Mouse (Mus musculus) gastrocnemius, postnatal 14 days (tissue): ENCODE measurements around the gene Pik3c2g. TPM values are rescaled to one million over a fixed set of nuclear protein-coding genes. Genes with fewer than 3 reads are reported as not detected.
"Not testable (repeated sequence)": the region's sequence is repeated elsewhere in the genome, so short reads cannot be mapped to it uniquely, and the experiment has no call there.

Experiments
- DNase-seq: peaks from one replicate; pipeline ENCODE4 v3.0.0; 2021; ENCODE audit warnings: mixed read lengths
- intact Hi-C: fragments of 180-260 bp; cut with DNase I; formaldehyde crosslinking; loops from one replicate; pipeline ENCODE4 v1.15.1; 2025; ENCODE audit warnings: low total_unique reads
- total RNA-seq, 2 experiments: library from RNA; stranded (reverse); gene quantifications; 2 replicates each; pipeline ENCODE4 v1.2.3; 2021

The Pik3c2g gene
- total RNA-seq, 2 experiments from 2014 or later: 0.07 TPM; not detected in 1

- intact Hi-C loops: no loop called here
- DNase-seq: no peak
Measured at GRCm38 (mm10) chr6:139887175-139887574, 300.2 kb downstream of the Pik3c2g start.

DNA sequence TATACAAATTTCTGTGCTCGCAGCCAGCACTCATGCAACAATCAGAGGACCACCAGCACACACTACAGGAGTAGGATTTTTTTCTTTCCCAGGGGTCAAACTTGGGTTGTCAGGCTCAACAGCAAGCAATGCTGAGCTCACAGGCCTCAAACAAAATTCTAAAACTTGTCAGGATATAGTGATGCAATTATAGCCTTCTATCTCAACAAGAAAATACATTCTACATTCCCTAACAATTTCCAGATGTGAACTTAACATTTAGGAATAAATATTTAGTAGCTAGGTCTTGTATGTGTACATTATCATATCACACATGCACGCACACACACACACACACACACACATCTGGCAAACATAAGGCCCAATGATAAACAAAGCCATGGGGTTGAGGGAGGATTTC lies 308.6 kb downstream of the Pik3c2g start:
- intact Hi-C loops: no loop called here
- no peak for DNase-seq

GRCm38 (mm10) chr6:139899630-139900151 lies 312.7 kb downstream of the Pik3c2g start:
- no peak for DNase-seq
- intact Hi-C loops: no loop called here

DNA sequence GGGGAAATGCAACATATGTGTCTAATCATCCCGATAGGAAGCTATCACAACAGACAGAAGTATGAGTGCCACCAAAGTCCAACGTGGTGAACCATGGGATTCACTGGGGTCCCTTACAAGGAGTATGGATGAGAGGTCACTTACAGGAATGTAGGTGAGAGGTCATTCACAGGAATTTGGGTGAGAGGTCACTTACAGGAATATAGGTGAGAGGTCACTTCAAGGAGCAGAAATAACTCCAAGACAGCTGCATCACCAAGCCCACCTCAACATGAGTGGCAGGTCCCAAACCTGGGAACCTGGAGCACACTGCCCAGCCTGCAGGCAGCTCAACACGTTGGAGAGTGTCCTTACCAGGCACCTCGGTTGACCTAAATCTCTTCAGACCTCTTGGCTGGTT lies 314.8 kb downstream of the Pik3c2g start:
- DNase-seq: no peak
- intact Hi-C loops: no loop called here

DNA sequence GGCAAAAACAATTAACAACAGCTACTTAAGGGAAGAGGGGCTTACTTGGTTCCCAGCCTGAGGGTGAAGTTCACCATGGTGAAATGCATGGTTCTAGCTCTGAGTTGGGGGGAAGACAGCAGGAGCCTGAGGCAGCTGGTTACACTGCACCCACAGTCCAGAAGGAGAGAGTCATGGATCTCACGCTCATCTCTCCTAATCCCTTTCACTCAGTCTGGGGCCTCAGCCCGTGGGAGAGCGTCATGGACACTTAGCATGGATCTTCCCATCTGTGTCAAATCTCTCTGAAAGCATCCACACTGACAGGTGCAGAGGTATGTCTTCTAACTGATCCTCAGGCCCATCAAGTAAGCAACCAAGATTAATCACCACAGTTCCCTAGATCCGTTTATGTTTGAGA lies 320.1 kb downstream of the Pik3c2g start:
- intact Hi-C loops: no loop called here
- no peak for DNase-seq

DNA sequence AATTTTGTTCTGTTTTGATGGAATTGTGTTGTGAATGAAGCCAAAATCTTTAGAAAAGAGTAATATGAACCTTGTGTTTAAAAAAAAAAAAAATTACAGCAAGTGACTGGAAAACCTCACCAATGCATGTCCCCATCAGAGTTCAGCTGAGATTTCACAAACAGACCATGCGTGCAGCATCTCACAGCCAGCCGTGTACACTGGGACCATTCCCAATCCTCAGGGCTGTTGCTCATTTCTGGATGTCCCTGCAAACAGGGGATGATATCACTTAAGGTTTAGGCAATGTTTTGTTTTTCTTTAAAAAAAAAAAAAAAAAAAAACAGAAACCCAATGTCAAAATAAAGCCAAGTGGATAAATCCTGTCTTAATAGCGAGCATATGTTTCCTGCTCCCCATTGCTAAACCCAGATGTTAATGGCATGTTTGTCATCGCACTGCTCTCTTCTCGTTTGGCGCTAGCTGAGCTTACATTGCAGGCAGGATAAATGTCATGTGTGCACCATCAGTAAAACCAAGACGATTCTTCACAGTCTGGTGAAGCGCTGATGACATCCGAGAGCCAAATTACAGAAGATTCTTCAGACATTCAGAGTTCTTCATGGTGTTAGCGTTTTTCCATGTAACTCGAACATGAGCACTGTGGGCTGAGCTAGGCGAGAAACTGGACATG lies 322.1 kb downstream of the Pik3c2g start:
- peak; percentile 61 for DNase-seq
- intact Hi-C loops: no loop called here

DNA sequence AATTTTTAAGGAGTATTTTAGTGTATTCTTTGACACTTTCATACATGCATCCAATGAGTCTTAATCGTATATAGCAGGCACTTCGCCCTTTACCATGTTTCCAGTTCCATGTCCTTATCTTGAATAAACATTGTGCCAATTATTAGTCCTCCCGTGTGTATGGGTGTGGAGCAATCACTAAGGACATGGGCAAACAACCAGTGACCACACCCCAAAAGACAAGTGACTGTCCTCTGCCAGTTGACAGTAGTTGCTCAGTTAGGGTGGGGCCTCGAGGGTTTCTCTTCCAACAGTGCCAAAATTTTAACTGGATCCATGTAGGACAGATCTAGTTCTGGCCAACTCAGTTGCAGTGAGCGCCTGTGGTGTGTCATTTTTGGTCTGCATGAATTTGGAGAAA lies 341.7 kb downstream of the Pik3c2g start:
- no peak for DNase-seq
- intact Hi-C loops: no loop called here

- DNase-seq: no peak
Measured at GRCm38 (mm10) chr6:139934861-139935260, 347.8 kb downstream of the Pik3c2g start.

DNA sequence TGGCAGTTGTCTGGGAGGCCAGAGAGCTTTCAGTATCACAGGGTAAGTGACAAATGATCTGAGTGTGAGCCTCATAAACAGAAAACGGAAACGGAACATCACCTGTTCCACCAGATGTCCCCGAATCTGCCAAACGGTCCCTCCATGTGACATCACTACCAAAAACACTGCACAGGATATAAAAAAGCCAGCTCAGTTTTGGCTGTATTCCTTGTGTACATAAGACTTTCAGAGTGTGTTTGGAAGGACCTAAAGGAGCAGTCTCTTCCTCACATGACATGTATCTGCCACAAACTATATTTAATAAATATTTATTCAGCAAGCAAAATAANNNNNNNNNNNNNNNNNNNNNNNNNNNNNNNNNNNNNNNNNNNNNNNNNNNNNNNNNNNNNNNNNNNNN lies 350.6 kb downstream of the Pik3c2g start:
- intact Hi-C loops, DNase-seq: not testable (repeated sequence)

More at GRCm38 (mm10) chr6:139934861-139935260, 347.8 kb downstream of the Pik3c2g start:
- intact Hi-C loops: no loop called here

- intact Hi-C loops: no loop called here
- DNase-seq: no peak
Measured at GRCm38 (mm10) chr6:139947106-139947879, 360.3 kb downstream of the Pik3c2g start.

GRCm38 (mm10) chr6:139953596-139953995 lies 366.6 kb downstream of the Pik3c2g start:
- DNase-seq: no peak
- intact Hi-C loops: no loop called here

DNA sequence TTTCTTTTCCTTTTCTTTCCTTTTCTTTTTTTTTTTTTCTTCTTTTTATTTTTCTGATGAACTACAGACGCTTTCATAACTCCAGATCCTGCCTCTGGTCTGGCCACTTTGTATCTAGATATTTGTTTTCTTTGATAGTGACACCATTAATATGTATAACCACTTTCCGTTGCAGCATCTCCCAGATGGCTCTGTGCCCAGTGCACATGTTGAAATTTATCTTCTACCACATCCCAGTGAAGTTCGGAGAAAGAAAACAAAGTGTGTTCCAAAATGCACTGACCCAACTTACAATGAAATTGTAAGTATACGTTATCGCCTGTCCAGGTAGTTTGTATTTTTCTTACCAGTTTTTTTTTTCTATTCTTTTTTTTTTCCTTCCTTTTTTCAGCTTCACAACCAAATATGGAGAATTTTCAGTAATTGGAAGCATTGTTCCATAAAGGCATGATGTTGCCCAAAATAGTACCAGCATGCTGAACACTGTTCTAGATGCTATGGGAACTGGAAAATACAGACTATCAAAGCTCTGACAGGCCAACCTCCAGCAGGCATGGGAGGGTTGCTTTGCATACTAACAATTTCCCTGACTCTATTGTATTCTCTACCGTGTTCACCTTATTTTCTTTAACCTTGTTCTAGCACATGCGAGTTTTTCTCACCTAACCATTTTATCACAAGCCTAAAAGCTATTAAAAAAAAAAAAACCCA lies 370.7 kb downstream of the Pik3c2g start:
- intact Hi-C loops: no loop called here
- no peak for DNase-seq

GRCm38 (mm10) chr6:139963775-139964174 lies 376.8 kb downstream of the Pik3c2g start:
- intact Hi-C loops: no loop called here
- peak; percentile 36 for DNase-seq

- intact Hi-C loops: no loop called here
- DNase-seq: no peak
Measured at GRCm38 (mm10) chr6:139964895-139965294, 377.9 kb downstream of the Pik3c2g start.

DNA sequence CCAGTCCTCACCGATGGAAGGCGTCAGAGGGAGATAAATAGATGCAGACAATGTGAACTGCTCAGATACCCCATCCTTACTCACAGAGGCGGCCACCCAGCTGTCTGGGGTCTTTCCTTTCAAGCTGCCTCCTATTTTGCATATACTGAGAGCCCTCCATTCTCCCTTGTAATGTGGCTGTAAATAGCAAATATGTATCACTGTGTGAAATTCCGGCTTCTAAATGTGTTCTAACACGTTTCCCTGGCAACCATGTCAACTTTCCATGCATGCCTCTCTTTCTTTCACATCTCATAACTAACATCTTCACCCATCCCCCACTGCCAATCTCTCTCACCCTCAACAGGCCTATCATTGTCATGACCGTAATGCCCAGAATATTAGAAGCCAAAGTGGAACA lies 379.7 kb downstream of the Pik3c2g start:
- intact Hi-C loops: no loop called here

DNA sequence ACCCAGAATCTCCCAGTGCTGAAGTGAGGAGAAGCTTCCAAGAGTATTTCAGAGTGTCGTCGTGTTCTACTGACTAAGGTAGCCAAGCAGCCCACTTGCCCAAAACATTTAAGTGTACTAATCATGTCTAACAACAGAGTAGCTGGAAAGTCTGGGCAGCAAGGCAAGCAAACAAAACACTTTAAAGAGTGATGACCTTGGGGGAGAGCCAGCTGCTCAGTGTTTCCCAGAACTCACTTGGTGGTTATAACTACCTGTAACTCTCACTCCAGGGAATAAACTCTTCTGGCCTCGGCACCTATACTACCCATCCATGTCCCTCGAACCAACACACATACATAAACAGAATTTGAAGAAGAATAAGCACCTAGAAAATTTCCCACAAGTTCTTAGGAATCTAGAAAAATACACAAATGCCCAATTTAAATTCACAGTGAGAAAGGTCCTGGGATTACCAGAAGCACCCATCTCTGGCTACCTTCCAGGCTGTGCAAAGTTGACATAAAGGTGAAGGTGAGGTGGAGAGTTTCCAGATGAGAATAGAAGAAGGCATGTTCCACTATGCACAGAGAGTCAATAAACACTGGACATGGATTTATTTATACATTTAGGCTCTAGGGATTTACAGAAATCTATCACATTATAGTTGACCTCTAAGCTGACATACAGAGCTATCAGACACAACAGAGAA lies 384.7 kb downstream of the Pik3c2g start:
- no peak for DNase-seq
- intact Hi-C loops: no loop called here

More for the DNA sequence above, 379.7 kb downstream of the Pik3c2g start:
- DNase-seq: no peak

DNA sequence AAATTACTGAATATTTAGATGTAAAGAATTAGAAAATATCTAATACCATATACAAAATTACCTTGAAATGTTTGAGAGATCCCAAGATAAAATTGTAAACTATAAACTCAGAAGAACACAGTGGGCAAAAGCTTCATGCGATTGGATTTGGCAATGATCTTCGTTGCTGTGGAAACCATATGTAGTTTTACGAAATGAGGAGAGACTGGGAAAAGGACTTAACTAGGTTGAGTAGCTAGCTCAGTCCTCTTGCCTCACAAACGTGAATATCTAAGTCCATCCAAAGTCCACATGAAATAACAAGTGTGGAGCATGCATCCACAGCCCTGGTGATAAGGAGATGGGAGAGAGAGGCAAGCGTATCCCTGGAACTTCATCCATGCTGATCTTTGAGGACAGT lies 387.6 kb downstream of the Pik3c2g start:
- intact Hi-C loops: no loop called here
- no peak for DNase-seq

DNA sequence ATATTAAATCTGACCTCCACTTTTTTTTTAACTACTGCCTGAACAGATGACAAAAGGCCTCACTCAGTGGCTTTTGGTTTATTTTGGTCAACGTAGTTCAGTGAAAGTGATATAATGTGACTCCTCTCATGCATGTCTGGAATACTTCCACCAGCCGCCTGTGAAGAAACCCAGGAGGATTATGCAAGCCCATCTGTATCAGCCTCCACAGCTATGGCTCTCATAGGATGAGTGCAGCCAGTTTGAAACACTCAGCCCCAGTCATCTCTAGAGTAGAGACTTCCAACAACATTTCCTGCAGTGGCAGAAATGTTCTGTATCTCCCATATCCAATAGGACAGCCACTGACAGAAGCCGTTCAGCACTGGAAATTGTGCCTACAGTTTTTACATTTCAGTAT lies 391.1 kb downstream of the Pik3c2g start:
- DNase-seq: no peak
- intact Hi-C loops: no loop called here

GRCm38 (mm10) chr6:139981061-139981460 lies 394.0 kb downstream of the Pik3c2g start:
- DNase-seq: no peak
- intact Hi-C loops: no loop called here

DNA sequence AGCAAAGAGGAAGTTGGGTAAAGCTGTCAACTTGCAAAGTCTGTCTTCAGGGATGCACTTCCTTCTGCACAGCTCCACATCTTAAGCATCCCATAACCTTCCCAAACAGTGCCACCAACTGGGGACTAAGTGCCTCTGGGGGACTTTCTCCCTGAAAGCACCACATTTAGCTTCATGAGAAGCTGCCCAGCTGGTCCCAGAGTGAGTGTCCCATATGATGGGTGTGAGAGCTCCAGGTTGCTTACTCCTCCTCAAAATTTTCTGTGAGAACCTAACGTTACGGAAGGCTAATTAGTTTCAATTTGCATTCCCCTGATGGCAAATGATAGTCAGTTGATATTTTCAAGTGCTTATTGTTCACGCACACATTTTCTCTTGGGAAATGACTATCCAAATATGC lies 397.0 kb downstream of the Pik3c2g start:
- no peak for DNase-seq
- intact Hi-C loops: no loop called here
